Mouse (Mus musculus) stomach, postnatal 0 days (tissue): Measurements from ENCODE around the gene 1700013F07Rik. TPM values are rescaled to one million over a fixed set of nuclear protein-coding genes. Genes with fewer than 3 reads are reported as not detected.
A peak's percentile ranks its signal among the peaks of the same experiment; 100 is the strongest.

ENCODE experiments used
- ATAC-seq: fragments of 200-750 bp; cut with Nextera tagmentation; 2 replicates; pipeline ENCODE4 v1.8.0; 2017; ENCODE audit not compliant: low FRiP score, low TSS enrichment
- DNase-seq: peaks from one replicate; pipeline ENCODE4 v3.0.0-alpha.2; 2016; ENCODE audit warnings: low spot score
- H3K27ac ChIP-seq: fragments of 300-500 bp; sonication (generic); replicated peaks from 2 replicates; pipeline ENCODE4 v1.5.1; 2014; ENCODE audit warnings: mild to moderate bottlenecking, control low read depth
- H3K27me3 ChIP-seq: fragments of 300-500 bp; sonication (generic); 2 replicates; pipeline ENCODE4 v1.6.1; 2014; ENCODE audit warnings: low read length; ENCODE audit not compliant: control insufficient read depth, insufficient read depth
- H3K36me3 ChIP-seq: fragments of 300-500 bp; sonication (generic); 2 replicates; pipeline ENCODE4 v1.6.1; 2014; ENCODE audit warnings: low read length, mixed read lengths; ENCODE audit not compliant: control insufficient read depth, insufficient read depth
- H3K4me1 ChIP-seq: fragments of 300-500 bp; sonication (generic); replicated peaks from 2 replicates; pipeline ENCODE4 v1.6.1; 2014; ENCODE audit warnings: antibody characterized with exemption; ENCODE audit not compliant: control insufficient read depth, insufficient read depth
- H3K4me2 ChIP-seq: fragments of 300-500 bp; sonication (generic); replicated peaks from 2 replicates; pipeline ENCODE4 v1.6.1; 2014; ENCODE audit warnings: low read depth, mild to moderate bottlenecking, control low read depth, moderate library complexity
- H3K4me3 ChIP-seq: fragments of 300-500 bp; sonication (generic); 2 replicates; pipeline ENCODE4 v1.5.1; 2014; ENCODE audit warnings: low read depth, low read length, control low read depth
- H3K9ac ChIP-seq: fragments of 300-500 bp; sonication (generic); 2 replicates; pipeline ENCODE4 v1.6.1; 2014; ENCODE audit warnings: mild to moderate bottlenecking, low read length, control low read depth, mixed read lengths
- H3K9me3 ChIP-seq: fragments of 300-500 bp; sonication (generic); 2 replicates; pipeline ENCODE4 v1.6.1; 2016; ENCODE audit warnings: low read length; ENCODE audit not compliant: control insufficient read depth
- CTCF ChIP-seq: IDR thresholded peaks from 2 replicates; pipeline ENCODE4 v1.5.1; 2016; ENCODE audit warnings: antibody characterized with exemption, low read depth, mild to moderate bottlenecking, moderate library complexity
- EP300 ChIP-seq: optimal IDR thresholded peaks from 2 replicates; pipeline ENCODE3; 2016; ENCODE audit warnings: antibody characterized with exemption
- WGBS: fragments of 180-500 bp; shearing (Covaris S2); extraction: QIAGEN DNeasy Blood & Tissue Kit; methylation state at CpG from one replicate; pipeline ENCODE4 v1.1.7; 2014; 5-methylcytosine and 5-hydroxymethylcytosine counted together
- polyA plus RNA-seq: library from polyadenylated mRNA; unstranded; fragments of >200 nt; fragmentation: Nextera tagmentation; extraction: Ambion mirVana; gene quantifications from 2 replicates; pipeline ENCODE4 v1.2.1, GENCODE M21; 2015

1700013F07Rik gene
- polyA plus RNA-seq, 1 experiment from 2014 or later, result 0.34 TPM

DNA sequence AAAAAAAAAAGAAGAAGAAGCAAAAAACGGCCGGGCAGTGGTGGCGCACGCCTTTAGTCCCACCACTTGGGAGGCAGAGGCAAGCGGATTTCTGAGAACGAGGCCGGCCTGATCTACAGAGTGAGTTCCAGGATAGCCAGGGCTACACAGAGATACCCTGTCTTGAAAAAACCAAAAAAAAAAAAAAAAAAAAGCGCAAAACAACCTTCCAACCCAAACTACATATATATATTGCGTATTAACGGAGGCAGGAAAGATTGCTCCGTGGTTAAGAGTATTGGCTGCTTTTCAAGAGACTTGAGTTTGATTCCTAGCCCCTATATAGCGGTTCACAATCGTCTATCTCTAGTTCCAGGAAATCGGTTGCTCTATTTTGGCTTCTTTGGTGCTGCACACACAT lies 36.9 kb downstream of the 1700013F07Rik start:
- H3K4me3 ChIP-seq, result no peak overlapping the region
- DNase-seq (no peak), ATAC-seq (no peak)
- H3K27ac ChIP-seq, result no peak overlapping the region
- no peaks in the 10 kb centered on the region for H3K36me3 ChIP-seq
- no peak overlapping the region for H3K4me2 ChIP-seq
- H3K27me3 ChIP-seq, result no peaks in the 10 kb centered on the region
- TF ChIP-seq EP300 (no peak), CTCF (no peak)
- 89% methylated on average over 14 of the region's 14 CpGs for WGBS
- no peak overlapping the region for H3K9ac ChIP-seq
- H3K4me1 ChIP-seq, result 0 out of 2 replicates have a peak, but pooled peaks cover 2% of the 10 kb centered on the region
- H3K9me3 ChIP-seq, result no peaks in the 10 kb centered on the region

DNA sequence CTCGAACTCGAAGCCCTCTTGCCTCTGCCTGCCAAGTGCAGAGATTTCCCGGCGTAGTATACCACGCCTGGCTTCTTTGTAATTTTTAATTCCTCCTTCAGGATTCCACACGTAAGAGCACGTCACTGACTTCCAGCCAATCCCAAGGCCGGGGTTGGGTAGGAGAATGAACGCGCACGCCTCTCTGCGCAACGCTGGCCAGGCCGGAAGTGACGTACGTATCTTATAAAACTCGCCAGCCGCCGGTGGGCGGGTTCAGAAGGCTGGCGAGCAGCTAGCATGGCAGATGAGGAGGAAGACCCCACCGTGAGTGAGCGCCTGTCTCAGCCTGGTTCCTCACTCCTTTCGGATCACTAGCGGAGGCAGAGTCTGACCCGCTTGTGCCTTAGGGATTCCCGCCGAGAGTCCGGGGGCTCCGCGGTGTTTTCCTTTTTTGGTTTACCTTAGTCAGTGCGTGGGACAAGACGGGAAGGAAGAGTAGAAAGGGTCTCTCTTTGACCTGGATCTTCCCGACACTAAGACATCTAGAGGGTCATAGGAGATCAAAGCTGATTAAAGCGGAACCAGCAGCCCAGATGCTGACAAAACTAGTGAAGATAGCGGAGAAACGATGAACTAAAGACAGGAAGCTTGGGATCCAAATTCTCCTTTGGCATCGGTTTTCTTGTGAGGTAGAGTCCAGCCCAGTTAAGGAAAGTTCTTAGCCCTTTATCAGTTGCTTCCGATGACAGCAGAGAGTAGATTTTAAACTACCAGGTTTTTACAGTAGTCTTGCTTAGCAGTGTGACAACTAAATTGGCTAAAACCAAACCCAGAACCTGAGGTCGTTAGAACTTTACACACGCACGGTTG lies 37.7 kb downstream of the 1700013F07Rik start, which contains the start of gene Taf13:
Gene Taf13, plus strand, starts transcription at position 256 of the 852 bp plus-strand sequence.
- Histone ChIP-seq H3K27ac (peak within 1 kb of the TSS; percentile 71), H3K36me3 (no peaks in the 10 kb centered on the region), H3K4me2 (peak within 1 kb of the TSS; percentile 70), H3K9me3 (no peaks in the 10 kb centered on the region), H3K9ac (peak within 1 kb of the TSS; percentile 81), H3K27me3 (no peaks in the 10 kb centered on the region), H3K4me3 (peak within 1 kb of the TSS; percentile 73), H3K4me1 (0 out of 2 replicates have a peak, but pooled peaks cover 2% of the 10 kb centered on the region)
- ATAC-seq, result peak; percentile 99
- TF ChIP-seq EP300 (peak; percentile 50), CTCF (no peak)
- WGBS, result 1% methylated on average over 42 of the region's 42 CpGs
- DNase-seq, result peak; percentile 96

DNA sequence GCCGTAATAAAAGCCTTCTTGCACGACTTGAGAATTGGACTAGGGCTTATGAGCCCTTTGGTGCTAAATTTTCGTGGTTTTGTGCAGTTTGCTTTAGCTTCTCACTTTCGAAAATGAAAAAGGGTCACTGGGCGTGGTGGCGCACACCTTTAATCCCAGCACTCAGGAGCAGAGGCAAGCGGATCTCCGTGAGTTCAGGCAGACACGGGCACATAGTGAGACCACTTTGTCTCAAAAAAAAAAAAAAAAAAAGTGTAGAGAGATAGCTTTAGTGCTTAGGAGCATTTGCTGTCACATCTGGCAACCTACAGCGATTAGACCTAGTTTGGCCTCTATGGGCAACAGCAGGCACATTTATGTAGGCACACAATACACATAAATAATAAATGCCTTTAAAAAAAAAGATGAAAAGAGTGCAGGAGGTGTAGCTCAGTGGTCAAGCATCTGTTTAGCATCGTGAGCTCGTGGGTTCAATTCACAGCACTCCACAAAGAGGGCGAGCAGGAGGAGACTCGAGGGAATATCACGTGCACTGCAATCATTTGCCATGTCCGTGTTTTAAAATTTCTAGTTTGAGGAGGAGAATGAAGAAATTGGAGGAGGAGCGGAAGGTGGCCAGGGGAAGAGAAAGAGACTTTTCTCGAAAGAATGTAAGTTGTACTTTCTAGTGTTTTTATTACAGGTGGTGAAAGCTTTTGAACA lies 38.5 kb downstream of the 1700013F07Rik start:
- Histone ChIP-seq H3K4me3 (peak overlapping the region; percentile 73), H3K27ac (no peak overlapping the region), H3K4me1 (0 out of 2 replicates have a peak, but pooled peaks cover 2% of the 10 kb centered on the region), H3K36me3 (no peaks in the 10 kb centered on the region), H3K9me3 (no peaks in the 10 kb centered on the region), H3K9ac (peak overlapping the region; percentile 81), H3K27me3 (no peaks in the 10 kb centered on the region), H3K4me2 (peak overlapping the region; percentile 70)
- 43% methylated on average over 18 of the region's 18 CpGs for WGBS
- ATAC-seq (no peak), DNase-seq (no peak)
- TF ChIP-seq CTCF, result no peak
- no peak for TF ChIP-seq EP300

DNA sequence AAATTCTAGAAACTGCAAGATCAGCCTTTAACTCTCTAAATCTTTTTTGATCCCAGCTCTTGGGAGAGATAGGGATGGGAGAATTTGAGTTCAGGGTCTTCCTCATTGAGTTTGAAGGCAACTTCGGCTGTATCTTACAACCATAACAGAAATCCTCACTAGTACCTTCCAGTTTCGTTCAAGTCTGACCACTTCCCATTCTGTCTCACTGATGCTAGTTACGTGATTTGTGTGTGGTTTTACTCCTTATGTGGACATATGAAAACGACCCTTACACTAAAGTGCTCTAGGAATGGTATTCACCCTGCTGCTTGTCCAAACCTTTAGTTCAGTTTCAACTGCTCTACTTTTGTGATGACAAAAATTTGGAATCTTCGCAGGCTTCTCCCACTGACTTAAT lies 40.1 kb downstream of the 1700013F07Rik start:
- Histone ChIP-seq H3K9ac (no peak overlapping the region), H3K4me2 (no peak overlapping the region), H3K4me1 (0 out of 2 replicates have a peak, but pooled peaks cover 2% of the 10 kb centered on the region), H3K36me3 (no peaks in the 10 kb centered on the region), H3K27me3 (no peaks in the 10 kb centered on the region), H3K4me3 (no peak overlapping the region), H3K27ac (no peak overlapping the region), H3K9me3 (no peaks in the 10 kb centered on the region)
- ATAC-seq (no peak), DNase-seq (no peak)
- TF ChIP-seq CTCF (no peak), EP300 (no peak)
- WGBS, result 89% methylated on average over 5 of the region's 5 CpGs

DNA sequence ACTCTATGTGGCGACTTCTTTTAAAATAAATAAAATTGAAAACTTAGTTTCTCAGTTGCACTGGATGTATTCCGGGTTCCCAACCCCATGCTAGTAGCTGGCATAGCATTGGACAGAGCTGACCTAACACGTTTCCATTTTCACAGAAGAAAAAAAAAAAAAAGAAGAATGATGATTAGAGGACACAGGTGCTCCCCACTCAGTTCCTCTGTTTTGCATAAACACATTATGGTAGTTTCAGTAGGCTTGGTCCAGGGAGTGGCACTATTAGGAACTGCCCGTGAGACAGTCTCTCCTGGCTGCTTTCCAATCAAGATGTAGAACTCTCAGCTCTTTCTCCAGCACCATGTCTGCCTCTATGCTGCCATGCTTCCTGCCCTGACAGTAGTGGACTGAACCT lies 50.6 kb downstream of the 1700013F07Rik start:
- TF ChIP-seq CTCF, result no peak
- TF ChIP-seq EP300, result no peak
- DNase-seq (no peak), ATAC-seq (no peak)
- Histone ChIP-seq H3K4me3 (no peak overlapping the region), H3K9ac (no peak overlapping the region), H3K9me3 (no peaks in the 10 kb centered on the region), H3K4me2 (no peak overlapping the region), H3K4me1 (no peaks in the 10 kb centered on the region), H3K27ac (no peak overlapping the region), H3K36me3 (no peaks in the 10 kb centered on the region), H3K27me3 (no peaks in the 10 kb centered on the region)
- 61% methylated on average over 4 of the region's 4 CpGs for WGBS
